ENCODE assay signal across 11 mouse cellular contexts in the genomic region with DNA sequence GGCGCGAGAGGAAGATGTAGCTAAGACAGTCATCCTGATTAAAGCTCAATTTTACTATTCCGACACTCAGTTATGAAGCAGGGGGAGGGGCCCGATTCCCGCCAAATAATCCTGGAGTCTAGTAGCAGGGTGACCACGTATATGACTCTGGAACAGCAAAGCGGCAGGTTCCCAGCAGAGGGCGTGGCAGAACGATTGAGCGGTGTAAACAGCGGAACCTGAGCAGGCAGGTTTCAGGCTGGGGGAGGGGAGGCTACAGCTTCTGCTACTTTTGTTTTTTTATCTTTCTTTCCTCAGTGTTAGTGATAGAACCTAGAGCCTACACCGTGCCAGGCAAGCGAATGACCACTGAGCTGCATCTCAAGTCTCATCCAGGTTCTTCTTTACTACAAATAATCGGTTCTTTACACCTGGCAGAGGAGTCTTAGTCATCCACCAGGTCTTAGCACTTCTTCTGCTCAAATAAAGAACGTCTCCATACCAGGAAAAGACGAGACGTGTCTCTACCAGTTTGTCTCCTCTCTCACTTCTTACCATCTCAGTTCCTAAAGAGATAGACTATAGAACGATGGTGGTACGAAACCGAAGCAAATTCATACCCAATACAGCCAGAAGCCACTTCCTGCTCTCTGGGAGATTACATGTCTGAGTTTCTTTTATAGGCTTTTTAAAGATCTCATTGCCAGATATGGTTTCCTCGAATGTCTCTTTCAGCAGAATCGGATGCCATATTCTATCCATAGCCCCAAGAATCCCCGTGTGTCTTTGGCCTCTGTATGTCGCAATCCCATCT.
DNase-seq lines count a peak whose midpoint lies in the region; ATAC-seq lines count a peak whose summit lies in the region.
"Had no signal": no experiment of that assay in that cellular context is flagged by ENCODE, and none has a peak within 500 bp of the region (broad histone marks: within the 10 kb centered on the region; RNA-seq: fewer than 3 reads in every experiment).

No protein-coding gene starts in this region.

- no peak for ATAC-seq in forebrain, embryonic 11.5 days (replicated peaks; ENCODE audit: low FRiP score)
- ATAC-seq in forebrain, embryonic 12.5 days (ENCODE audit: low FRiP score) = no peak
- no peak for ATAC-seq in embryonic facial prominence, embryonic 11.5 days (replicated peaks; ENCODE audit: insufficient number of reproducible peaks, low FRiP score, low TSS enrichment, low read depth)
- peak; percentile 23 for ATAC-seq in lung, embryonic 16.5 days (ENCODE audit: low read depth)

- H3K4me3 ChIP-seq in forebrain, embryonic 11.5 days (ENCODE audit: low read depth, low read length) = no peak overlapping the region
- no peak overlapping the region for H3K4me3 ChIP-seq in forebrain, embryonic 12.5 days (replicated peaks)
- H3K4me3 ChIP-seq in embryonic facial prominence, embryonic 11.5 days (ENCODE audit: low read depth, low read length) = no peak overlapping the region
- H3K4me3 ChIP-seq in lung, embryonic 16.5 days (ENCODE audit: low read length) = no peak overlapping the region
- H3K4me3 ChIP-seq: neural tube, embryonic 13.5 days had no signal

- H3K4me2 ChIP-seq in forebrain, embryonic 11.5 days (ENCODE audit: low read depth, low read length, severe bottlenecking) = no peak overlapping the region
- no peak overlapping the region for H3K4me2 ChIP-seq in forebrain, embryonic 12.5 days
- no peak overlapping the region for H3K4me2 ChIP-seq in embryonic facial prominence, embryonic 11.5 days (ENCODE audit: low read depth, low read length)
- no peak overlapping the region for H3K4me2 ChIP-seq in lung, embryonic 16.5 days (ENCODE audit: low read depth, low read length)
- H3K4me2 ChIP-seq: neural tube, embryonic 13.5 days had no signal

- H3K27ac ChIP-seq in forebrain, embryonic 11.5 days (ENCODE audit: low read depth, low read length) = no peak overlapping the region
- H3K27ac ChIP-seq in forebrain, embryonic 12.5 days = no peak overlapping the region
- H3K27ac ChIP-seq in embryonic facial prominence, embryonic 11.5 days (replicated peaks; ENCODE audit: low read depth, low read length) = no peak overlapping the region
- no peak overlapping the region for H3K27ac ChIP-seq in lung, embryonic 16.5 days (ENCODE audit: low read length)
- H3K27ac ChIP-seq: neural tube, embryonic 13.5 days had no signal

- H3K9ac ChIP-seq in forebrain, embryonic 11.5 days (ENCODE audit: low read length) = no peak overlapping the region
- H3K9ac ChIP-seq in forebrain, embryonic 12.5 days = no peak overlapping the region
- no peak overlapping the region for H3K9ac ChIP-seq in embryonic facial prominence, embryonic 11.5 days (replicated peaks; ENCODE audit: low read length)
- H3K9ac ChIP-seq in lung, embryonic 16.5 days (ENCODE audit: low read length) = no peak overlapping the region
- H3K9ac ChIP-seq: neural tube, embryonic 13.5 days had no signal

- DNase-seq in forebrain, embryonic 11.5 days (ENCODE audit: low spot score) = peak; percentile 54
- DNase-seq in CD4-positive helper T cell, adult 2 months (ENCODE audit: low read depth, low spot score) = peak; percentile 78
- peak; percentile 58 for DNase-seq in embryonic facial prominence, embryonic 11.5 days (ENCODE audit: low spot score)
- DNase-seq in gastrocnemius, postnatal 36 days = no peak
- no peak for DNase-seq in adrenal gland, adult 18-20 months (ENCODE audit: low spot score in 2 of 2)
- DNase-seq in heart, postnatal 10 days = no peak
- DNase-seq: cerebellum, adult 9-11 months had no signal

- H3K4me1 ChIP-seq in forebrain, embryonic 11.5 days (replicated peaks; ENCODE audit: control insufficient read depth, insufficient read depth, low read length) = no peaks in the 10 kb centered on the region
- H3K4me1 ChIP-seq in forebrain, embryonic 12.5 days = no peaks in the 10 kb centered on the region
- H3K4me1 ChIP-seq in embryonic facial prominence, embryonic 11.5 days (ENCODE audit: control insufficient read depth, insufficient read depth, low read length) = no peaks in the 10 kb centered on the region
- no peaks in the 10 kb centered on the region for H3K4me1 ChIP-seq in lung, embryonic 16.5 days (replicated peaks; ENCODE audit: control insufficient read depth, insufficient read depth, low read length)
- H3K4me1 ChIP-seq: neural tube, embryonic 13.5 days had no signal

- no peaks in the 10 kb centered on the region for H3K36me3 ChIP-seq in forebrain, embryonic 11.5 days (ENCODE audit: control insufficient read depth, insufficient read depth, low read length)
- no peaks in the 10 kb centered on the region for H3K36me3 ChIP-seq in forebrain, embryonic 12.5 days (replicated peaks)
- no peaks in the 10 kb centered on the region for H3K36me3 ChIP-seq in embryonic facial prominence, embryonic 11.5 days (replicated peaks; ENCODE audit: control insufficient read depth, insufficient read depth, low read depth, low read length)
- no peaks in the 10 kb centered on the region for H3K36me3 ChIP-seq in lung, embryonic 16.5 days (ENCODE audit: control insufficient read depth, insufficient read depth, low read length)
- H3K36me3 ChIP-seq: neural tube, embryonic 13.5 days had no signal

- intact Hi-C loops in gastrocnemius, postnatal 36 days (cut with DNase I) = no loop called here
- intact Hi-C loops in heart, postnatal 10 days (cut with DNase I) = no loop called here

- H3K9me3 ChIP-seq in forebrain, embryonic 11.5 days (ENCODE audit: control insufficient read depth, low read length) = no peaks in the 10 kb centered on the region
- H3K9me3 ChIP-seq in forebrain, embryonic 12.5 days = no peaks in the 10 kb centered on the region
- H3K9me3 ChIP-seq in embryonic facial prominence, embryonic 11.5 days (replicated peaks; ENCODE audit: control insufficient read depth, low read length) = no peaks in the 10 kb centered on the region
- peaks cover 4% of the 10 kb centered on the region; the same call in 1 of the 2 replicates for H3K9me3 ChIP-seq in lung, embryonic 16.5 days (ENCODE audit: control insufficient read depth, low read length)
- H3K9me3 ChIP-seq: neural tube, embryonic 13.5 days had no signal

- H3K27me3 ChIP-seq in forebrain, embryonic 11.5 days (ENCODE audit: control insufficient read depth, insufficient read depth, low read length) = no peaks in the 10 kb centered on the region
- no peaks in the 10 kb centered on the region for H3K27me3 ChIP-seq in forebrain, embryonic 12.5 days
- no peaks in the 10 kb centered on the region for H3K27me3 ChIP-seq in embryonic facial prominence, embryonic 11.5 days (ENCODE audit: control insufficient read depth, insufficient read depth, low read length)
- H3K27me3 ChIP-seq in lung, embryonic 16.5 days (ENCODE audit: control insufficient read depth, insufficient read depth, low read depth, low read length) = no peaks in the 10 kb centered on the region
- H3K27me3 ChIP-seq: CH12.LX; neural tube, embryonic 13.5 days had no signal

- WGBS in forebrain, embryonic 11.5 days = 64% methylated on average over 24 of the region's 24 CpGs
- 69% methylated on average over 24 of the region's 24 CpGs for WGBS in forebrain, embryonic 12.5 days
- 59% methylated on average over 24 of the region's 24 CpGs for WGBS in embryonic facial prominence, embryonic 11.5 days
- WGBS in lung, embryonic 16.5 days = 52% methylated on average over 24 of the region's 24 CpGs

Comparison
In these comparisons a context has a peak if more than half of its experiments do, and no peak if none do; other contexts are left out.
1. DNase-seq: peak in forebrain, embryonic 11.5 days (single experiment), CD4-positive helper T cell, adult 2 months (single experiment) and embryonic facial prominence, embryonic 11.5 days (single experiment); none in gastrocnemius, postnatal 36 days (0 of 2), adrenal gland, adult 18-20 months (0 of 2) and heart, postnatal 10 days (0 of 2).